Mouse (Mus musculus) neural tube, embryonic 15.5 days (tissue): ENCODE results near the gene Olfr645. TPM values are rescaled to one million over a fixed set of nuclear protein-coding genes. Genes with fewer than 3 reads are reported as not detected.

ENCODE experiments used
- ATAC-seq: fragments of 200-750 bp; cut with Nextera tagmentation; 2 replicates; pipeline ENCODE4 v1.8.0; 2017; ENCODE audit warnings: mild to moderate bottlenecking, moderate TSS enrichment, moderate library complexity; ENCODE audit not compliant: low FRiP score
- H3K27ac ChIP-seq: fragments of 300-500 bp; sonication (generic); replicated peaks from 2 replicates; pipeline ENCODE4 v1.5.1; 2015; ENCODE audit warnings: mild to moderate bottlenecking, inconsistent platforms
- H3K27me3 ChIP-seq: fragments of 300-500 bp; sonication (generic); replicated peaks from 2 replicates; pipeline ENCODE4 v1.6.1; 2015; ENCODE audit warnings: inconsistent platforms
- H3K36me3 ChIP-seq: fragments of 300-500 bp; sonication (generic); 2 replicates; pipeline ENCODE4 v1.6.1; 2015; ENCODE audit warnings: inconsistent platforms
- H3K4me1 ChIP-seq: fragments of 300-500 bp; sonication (generic); 2 replicates; pipeline ENCODE4 v1.6.1; 2015; ENCODE audit warnings: inconsistent platforms
- H3K4me2 ChIP-seq: fragments of 300-500 bp; sonication (generic); 2 replicates; pipeline ENCODE4 v1.6.1; 2015; ENCODE audit warnings: inconsistent platforms, mild to moderate bottlenecking, moderate library complexity
- H3K4me3 ChIP-seq: fragments of 300-500 bp; sonication (generic); replicated peaks from 2 replicates; pipeline ENCODE4 v1.5.1; 2015; ENCODE audit warnings: mild to moderate bottlenecking, inconsistent platforms
- H3K9ac ChIP-seq: fragments of 300-500 bp; sonication (generic); replicated peaks from 2 replicates; pipeline ENCODE4 v1.6.1; 2015; ENCODE audit warnings: mild to moderate bottlenecking, inconsistent platforms
- H3K9me3 ChIP-seq: fragments of 300-500 bp; sonication (generic); replicated peaks from 2 replicates; pipeline ENCODE4 v1.6.1; 2016; ENCODE audit warnings: inconsistent platforms
- WGBS: fragments of 180-500 bp; shearing (Covaris S2); methylation state at CpG from one replicate; pipeline ENCODE4 v1.1.7; 2015; ENCODE audit warnings: mixed read lengths; 5-methylcytosine and 5-hydroxymethylcytosine counted together
- polyA plus RNA-seq: library from polyadenylated mRNA; unstranded; fragments of >200 nt; fragmentation: Nextera tagmentation; extraction: Ambion mirVana; gene quantifications from 2 replicates; pipeline ENCODE4 v1.2.1, GENCODE M21; 2015

Olfr645 gene
- polyA plus RNA-seq = not detected in 2 replicates

DNA sequence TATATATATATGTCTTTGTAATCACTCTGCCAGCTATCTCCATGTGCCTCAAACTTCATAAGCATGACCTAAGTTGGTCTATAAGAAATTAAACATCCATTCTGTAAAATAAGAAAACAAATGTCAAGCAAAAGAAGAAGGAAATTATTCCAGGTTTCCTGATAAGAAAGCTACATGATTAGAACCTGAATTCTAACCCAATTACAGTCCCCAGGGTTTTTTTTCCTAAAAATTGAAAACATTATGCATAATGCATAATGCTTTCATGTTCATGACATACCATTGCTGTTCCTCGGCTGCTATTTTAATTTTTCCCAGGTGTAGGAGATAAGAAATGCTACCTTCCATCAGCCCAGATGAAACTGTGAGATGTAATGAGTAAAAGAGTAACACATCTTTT is at the start of gene Olfr645:
TSS of gene Olfr645 (minus strand) at position 101 of the 400 bp plus-strand sequence.
- Histone ChIP-seq H3K4me3 (no peak within 1 kb of the TSS), H3K27ac (no peak within 1 kb of the TSS), H3K27me3 (no peaks in the 10 kb centered on the region), H3K4me2 (no peak within 1 kb of the TSS), H3K9ac (no peak within 1 kb of the TSS), H3K36me3 (no peaks in the 10 kb centered on the region), H3K9me3 (no peaks in the 10 kb centered on the region), H3K4me1 (no peaks in the 10 kb centered on the region)
- no peak for ATAC-seq
- 75% methylated on average over 1 of the region's 1 CpGs for WGBS

GRCm38 (mm10) chr7:104129726-104130125 is 44.5 kb upstream of the Olfr645 start, which contains the start of gene Ubqln5:
Gene Ubqln5 (minus strand): TSS chr7:104129826.
- Histone ChIP-seq H3K27me3 (no peaks in the 10 kb centered on the region), H3K4me2 (no peak within 1 kb of the TSS), H3K4me3 (no peak within 1 kb of the TSS), H3K4me1 (no peaks in the 10 kb centered on the region), H3K36me3 (no peaks in the 10 kb centered on the region), H3K27ac (no peak within 1 kb of the TSS), H3K9ac (no peak within 1 kb of the TSS), H3K9me3 (no peaks in the 10 kb centered on the region)
- WGBS = 94% methylated on average over 5 of the region's 5 CpGs
- no peak for ATAC-seq

- no peaks in the 10 kb centered on the region for H3K4me1 ChIP-seq
- H3K4me3 ChIP-seq = no peak within 1 kb of the TSS
Observed at GRCm38 (mm10) chr7:104104757-104104972, 19.4 kb upstream of the Olfr645 start, which contains the start of gene Olfr646. Gene Olfr646 (plus strand): TSS chr7:104104873.

GRCm38 (mm10) chr7:104103913-104104756 is 18.9 kb upstream of the Olfr645 start:
- no peaks in the 10 kb centered on the region for H3K27me3 ChIP-seq
- WGBS = 14% methylated on average over 4 of the region's 4 CpGs
- H3K4me1 ChIP-seq = no peaks in the 10 kb centered on the region
- no peak overlapping the region for H3K4me3 ChIP-seq
- no peaks in the 10 kb centered on the region for H3K9me3 ChIP-seq
- no peaks in the 10 kb centered on the region for H3K36me3 ChIP-seq
- H3K4me2 ChIP-seq = no peak overlapping the region
- ATAC-seq = no peak
- no peak overlapping the region for H3K27ac ChIP-seq
- H3K9ac ChIP-seq = no peak overlapping the region

More at GRCm38 (mm10) chr7:104104757-104104972, 19.4 kb upstream of the Olfr645 start, which contains the start of gene Olfr646:
- H3K9me3 ChIP-seq = no peaks in the 10 kb centered on the region
- H3K4me2 ChIP-seq = no peak within 1 kb of the TSS
- H3K27ac ChIP-seq = no peak within 1 kb of the TSS
- H3K36me3 ChIP-seq = no peaks in the 10 kb centered on the region
- no peak for ATAC-seq
- no peak within 1 kb of the TSS for H3K9ac ChIP-seq
- H3K27me3 ChIP-seq = no peaks in the 10 kb centered on the region

DNA sequence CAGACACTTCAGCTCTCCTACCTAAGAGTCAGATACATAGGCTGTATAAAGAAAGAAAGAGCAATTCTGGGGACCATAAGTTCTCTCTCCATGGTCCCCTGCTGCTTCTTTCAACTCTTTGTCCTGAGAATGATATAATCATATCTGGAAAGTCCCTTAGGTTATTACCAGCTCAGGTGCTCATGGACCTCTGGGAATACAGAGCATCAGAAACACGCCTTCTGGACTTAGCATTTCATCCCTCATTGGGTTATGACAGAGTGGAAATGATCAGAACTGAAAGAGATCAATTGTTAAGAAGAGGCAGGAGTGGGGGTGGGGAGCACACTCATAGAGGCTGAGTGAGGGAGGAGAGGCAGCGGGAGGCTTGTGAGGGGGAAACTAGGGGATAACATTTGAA is 13.5 kb downstream of the Olfr645 start, which contains the start of gene Olfr644:
TSS of gene Olfr644 (minus strand) at position 101 of the 400 bp plus-strand sequence.
- Histone ChIP-seq H3K9me3 (no peaks in the 10 kb centered on the region), H3K4me1 (no peaks in the 10 kb centered on the region), H3K4me2 (no peak within 1 kb of the TSS), H3K9ac (no peak within 1 kb of the TSS), H3K27me3 (no peaks in the 10 kb centered on the region), H3K27ac (no peak within 1 kb of the TSS), H3K36me3 (no peaks in the 10 kb centered on the region), H3K4me3 (no peak within 1 kb of the TSS)
- ATAC-seq = no peak
- 75% methylated on average over 2 of the region's 2 CpGs for whole genome bisulfite sequencing

DNA sequence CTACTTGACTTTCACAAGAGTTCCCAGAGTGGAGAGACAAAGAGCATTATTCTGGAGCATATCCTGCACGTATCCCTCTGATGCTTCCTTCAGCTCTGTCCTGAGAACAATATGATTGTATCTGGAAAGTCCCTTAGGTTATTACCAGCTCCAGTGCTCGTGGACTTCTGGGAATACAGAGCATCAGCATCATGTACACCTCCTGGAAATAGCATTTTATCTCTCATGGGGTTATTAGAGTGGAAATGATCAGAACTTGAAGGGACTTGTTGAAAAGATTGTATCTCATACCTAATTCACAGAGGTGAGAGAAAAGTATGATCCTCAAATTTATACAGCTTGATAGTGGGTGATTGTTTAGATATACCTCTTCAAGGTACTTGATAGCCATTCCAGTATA is 23.9 kb downstream of the Olfr645 start, which contains the start of gene 4930516K23Rik:
TSS of gene 4930516K23Rik (minus strand) at position 101 of the 400 bp plus-strand sequence.
- Histone ChIP-seq H3K36me3 (no peaks in the 10 kb centered on the region), H3K4me1 (no peaks in the 10 kb centered on the region), H3K9ac (no peak within 1 kb of the TSS), H3K9me3 (no peaks in the 10 kb centered on the region), H3K27ac (no peak within 1 kb of the TSS), H3K4me3 (no peak within 1 kb of the TSS), H3K27me3 (no peaks in the 10 kb centered on the region), H3K4me2 (no peak within 1 kb of the TSS)
- 69% methylated on average over 2 of the region's 2 CpGs for WGBS
- no peak for ATAC-seq

GRCm38 (mm10) chr7:104059215-104059614 is 26.1 kb downstream of the Olfr645 start:
- 91% methylated on average over 1 of the region's 1 CpGs for WGBS
- Histone ChIP-seq H3K27ac (no peak overlapping the region), H3K4me3 (no peak overlapping the region), H3K27me3 (no peaks in the 10 kb centered on the region), H3K4me2 (no peak overlapping the region), H3K9ac (no peak overlapping the region), H3K36me3 (no peaks in the 10 kb centered on the region), H3K4me1 (no peaks in the 10 kb centered on the region), H3K9me3 (no peaks in the 10 kb centered on the region)
- ATAC-seq = no peak

DNA sequence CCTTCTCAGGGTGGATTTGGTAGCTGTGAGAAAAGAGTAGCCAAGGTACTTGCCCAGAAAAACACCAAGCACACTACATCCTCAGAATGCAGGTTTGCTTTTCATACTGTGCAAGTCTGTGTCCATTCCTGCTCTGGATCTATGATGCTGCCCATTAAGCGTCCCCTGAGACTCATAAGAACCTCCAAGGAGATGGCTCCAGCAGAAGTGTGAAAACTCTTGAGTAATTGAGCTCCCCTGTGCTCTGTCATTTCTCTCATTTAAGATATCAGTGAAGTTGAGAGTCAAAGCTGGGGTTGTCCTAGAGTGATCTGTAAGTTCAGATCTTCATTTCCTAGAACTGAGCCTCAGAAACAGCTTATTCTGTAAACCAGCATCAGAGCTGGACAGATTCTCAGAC is 32.7 kb downstream of the Olfr645 start, which contains the start of gene Olfr642:
TSS of gene Olfr642 (minus strand) at position 101 of the 400 bp plus-strand sequence.
- Histone ChIP-seq H3K4me1 (no peaks in the 10 kb centered on the region), H3K4me3 (no peak within 1 kb of the TSS), H3K27me3 (no peaks in the 10 kb centered on the region), H3K4me2 (no peak within 1 kb of the TSS), H3K36me3 (no peaks in the 10 kb centered on the region), H3K27ac (no peak within 1 kb of the TSS), H3K9me3 (no peaks in the 10 kb centered on the region), H3K9ac (no peak within 1 kb of the TSS)
- 82% methylated on average over 1 of the region's 1 CpGs for WGBS
- no peak for ATAC-seq

DNA sequence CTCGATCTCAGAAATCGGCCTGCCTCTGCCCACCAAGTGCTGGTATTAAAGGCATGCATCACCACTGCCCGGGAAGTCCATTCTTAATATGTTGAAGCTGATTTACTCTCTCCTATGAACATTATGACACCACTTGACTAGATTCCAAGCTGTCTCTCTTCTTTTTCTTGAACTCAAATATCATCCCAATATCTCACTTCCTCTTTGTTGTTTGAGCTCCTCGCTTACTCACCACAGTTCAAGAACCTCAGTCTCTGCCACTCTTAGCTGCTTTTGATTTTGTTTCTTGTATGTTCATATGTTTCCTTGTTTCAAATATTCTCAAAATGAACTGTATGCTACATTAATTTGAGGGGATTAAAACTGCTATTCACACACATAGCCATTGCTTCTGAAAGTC is 34.5 kb downstream of the Olfr645 start:
- Histone ChIP-seq H3K4me3 (no peak overlapping the region), H3K9me3 (no peaks in the 10 kb centered on the region), H3K27me3 (no peaks in the 10 kb centered on the region), H3K9ac (no peak overlapping the region), H3K27ac (no peak overlapping the region), H3K4me1 (no peaks in the 10 kb centered on the region), H3K4me2 (no peak overlapping the region), H3K36me3 (no peaks in the 10 kb centered on the region)
- 95% methylated on average over 4 of the region's 4 CpGs for WGBS
- no peak for ATAC-seq

DNA sequence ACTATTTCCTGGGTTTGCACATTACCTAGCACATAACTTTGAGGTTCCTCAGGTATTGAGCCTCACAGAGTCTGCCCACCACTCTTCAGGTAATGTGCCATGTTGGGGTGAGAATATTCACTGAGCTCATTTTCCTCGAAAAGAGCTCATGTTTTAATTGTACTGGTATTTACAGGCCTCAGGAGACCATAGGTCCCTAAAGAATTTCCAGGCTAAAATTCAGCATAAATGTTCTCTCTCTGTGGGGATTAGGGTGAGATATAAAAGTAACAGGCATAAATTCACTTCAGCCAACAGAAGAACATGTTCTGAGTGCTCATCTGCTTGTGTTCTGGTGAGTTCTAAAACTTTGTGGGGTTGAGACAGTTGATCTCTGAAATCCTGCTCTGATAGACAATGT is 50.1 kb downstream of the Olfr645 start, which contains the start of gene Olfr641:
TSS of gene Olfr641 (plus strand) at position 301 of the 400 bp plus-strand sequence.
- Histone ChIP-seq H3K4me2 (no peak within 1 kb of the TSS), H3K27me3 (no peaks in the 10 kb centered on the region), H3K4me3 (no peak within 1 kb of the TSS), H3K27ac (no peak within 1 kb of the TSS), H3K9ac (no peak within 1 kb of the TSS), H3K9me3 (no peaks in the 10 kb centered on the region), H3K4me1 (no peaks in the 10 kb centered on the region), H3K36me3 (no peaks in the 10 kb centered on the region)
- no peak for ATAC-seq
- 78% methylated on average over 1 of the region's 1 CpGs for WGBS
